Mouse (Mus musculus) heart, adult 9 months (tissue): ENCODE measurements at regions not wholly inside any gene's neighbourhood (a gene's known extent, or its start where the extent isn't known, plus 50 kb on each side); places are given as distances from the start of the nearest gene placed in this dataset.
A peak's percentile ranks its signal among the peaks of the same experiment; 100 is the strongest.

Source experiments
- DNase-seq, 2 experiments: peaks; one replicate each; pipeline ENCODE4 v3.0.0; 2022; ENCODE audit warnings: low spot score in 2 of 2

- DNase-seq: no peak
Observed at GRCm38 (mm10) chr13:116017886-116018285, 291.6 kb downstream of the Isl1 start.

DNA sequence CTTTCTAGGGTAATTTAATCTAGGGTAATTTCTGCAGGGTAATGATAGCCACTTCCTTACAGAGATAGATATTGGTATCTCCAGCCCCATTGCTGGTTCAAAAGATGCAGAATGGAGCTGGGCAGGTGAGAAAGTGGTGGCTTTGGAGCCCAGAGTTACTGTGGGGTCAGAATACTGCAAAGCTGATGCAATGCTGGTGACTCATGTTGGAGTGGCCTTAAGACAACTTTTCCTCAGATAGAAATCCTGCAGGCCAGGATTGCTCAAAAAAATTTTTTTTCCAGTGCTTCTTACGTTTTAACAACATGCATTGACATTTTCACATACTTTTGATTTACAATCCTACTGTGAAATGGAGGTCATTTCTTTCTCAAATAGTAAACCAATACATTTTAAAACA is 305.8 kb downstream of the Isl1 start:
- DNase-seq: no peak

DNA sequence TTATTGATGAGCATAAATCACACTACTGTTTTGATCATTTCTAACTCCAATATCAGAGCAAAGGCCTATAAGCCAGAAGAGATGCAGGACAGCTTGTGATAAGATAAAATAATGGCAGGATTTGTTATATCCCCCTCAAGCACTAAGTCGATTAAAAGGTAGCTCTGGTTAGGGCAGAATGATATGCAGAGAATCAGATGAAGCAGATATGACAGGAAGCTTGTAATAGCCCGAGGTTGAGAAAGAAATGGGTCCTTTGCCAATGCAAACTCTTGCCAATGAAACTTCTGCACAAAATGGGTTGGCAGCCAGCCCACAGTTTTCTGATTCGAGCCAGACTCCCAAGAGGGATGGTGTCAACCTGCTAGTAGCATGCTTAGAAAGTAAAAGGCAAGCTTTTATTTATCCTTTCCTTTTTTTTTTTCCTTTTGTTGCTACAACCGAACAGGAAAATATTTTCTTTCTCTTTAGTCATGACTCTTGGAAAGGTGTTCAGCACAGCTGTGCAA is 307.0 kb downstream of the Isl1 start:
- DNase-seq: peak; percentile 2 to 3

DNA sequence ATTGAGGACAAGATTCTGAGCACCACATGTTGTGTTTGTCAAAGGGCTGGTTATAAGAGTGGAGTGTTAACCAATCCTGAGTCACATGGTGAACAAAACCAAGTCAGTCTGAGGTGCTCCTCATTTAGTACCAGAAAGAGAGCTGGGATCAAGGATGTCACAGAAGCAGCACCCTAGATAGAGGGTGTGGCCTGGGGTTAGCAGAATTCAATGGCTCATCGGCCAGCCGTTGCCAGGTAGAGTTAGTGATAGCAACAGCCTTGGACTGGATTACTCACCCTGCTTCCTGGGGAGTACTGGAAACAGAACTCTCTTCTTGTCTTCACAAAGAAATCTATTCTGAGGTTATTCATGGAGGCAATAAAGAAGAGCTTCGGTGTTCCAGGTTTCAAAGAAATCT is 318.9 kb downstream of the Isl1 start:
- DNase-seq: no peak

DNA sequence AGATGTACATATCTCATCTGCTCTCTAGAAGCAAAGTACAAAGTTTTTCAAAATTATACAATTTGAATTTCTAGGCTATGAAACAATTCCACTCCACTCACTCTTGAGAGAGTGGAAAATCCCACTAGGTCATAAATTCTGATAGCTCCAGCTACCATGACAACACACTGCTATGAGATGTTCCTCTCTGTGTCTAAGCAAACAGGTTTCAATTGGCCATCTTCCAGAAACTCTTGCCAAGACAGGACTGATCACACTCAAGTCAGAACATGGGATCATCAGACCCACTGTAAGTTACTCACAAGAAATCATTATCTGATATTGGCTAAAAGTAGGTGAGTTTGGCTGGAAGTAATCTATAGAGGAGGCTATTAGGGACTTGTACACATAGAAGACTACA is 320.4 kb downstream of the Isl1 start:
- DNase-seq: no peak

- DNase-seq: no peak
Observed at GRCm38 (mm10) chr13:115986282-115986681, 323.2 kb downstream of the Isl1 start.

DNA sequence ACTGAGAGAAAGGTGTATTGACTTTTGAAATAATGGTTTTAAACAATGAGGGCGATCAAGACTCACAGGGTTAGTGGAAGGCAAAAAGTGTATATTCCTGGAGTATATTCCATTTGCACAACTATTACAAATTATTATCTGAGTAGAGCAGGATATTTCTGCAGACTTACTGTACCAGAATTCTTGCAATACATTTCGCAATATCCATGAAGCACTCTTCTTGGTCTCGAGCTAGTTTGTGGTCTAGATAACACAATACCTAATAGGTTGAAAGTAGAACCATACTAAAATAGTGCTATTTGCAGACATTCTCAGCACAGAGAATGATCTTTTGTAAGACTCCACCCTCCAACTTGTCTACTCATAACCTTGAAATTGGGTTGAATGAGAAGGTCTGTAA is 323.8 kb downstream of the Isl1 start:
- no peak for DNase-seq

- DNase-seq: no peak
Observed at GRCm38 (mm10) chr13:115977890-115978203, 331.6 kb downstream of the Isl1 start.

DNA sequence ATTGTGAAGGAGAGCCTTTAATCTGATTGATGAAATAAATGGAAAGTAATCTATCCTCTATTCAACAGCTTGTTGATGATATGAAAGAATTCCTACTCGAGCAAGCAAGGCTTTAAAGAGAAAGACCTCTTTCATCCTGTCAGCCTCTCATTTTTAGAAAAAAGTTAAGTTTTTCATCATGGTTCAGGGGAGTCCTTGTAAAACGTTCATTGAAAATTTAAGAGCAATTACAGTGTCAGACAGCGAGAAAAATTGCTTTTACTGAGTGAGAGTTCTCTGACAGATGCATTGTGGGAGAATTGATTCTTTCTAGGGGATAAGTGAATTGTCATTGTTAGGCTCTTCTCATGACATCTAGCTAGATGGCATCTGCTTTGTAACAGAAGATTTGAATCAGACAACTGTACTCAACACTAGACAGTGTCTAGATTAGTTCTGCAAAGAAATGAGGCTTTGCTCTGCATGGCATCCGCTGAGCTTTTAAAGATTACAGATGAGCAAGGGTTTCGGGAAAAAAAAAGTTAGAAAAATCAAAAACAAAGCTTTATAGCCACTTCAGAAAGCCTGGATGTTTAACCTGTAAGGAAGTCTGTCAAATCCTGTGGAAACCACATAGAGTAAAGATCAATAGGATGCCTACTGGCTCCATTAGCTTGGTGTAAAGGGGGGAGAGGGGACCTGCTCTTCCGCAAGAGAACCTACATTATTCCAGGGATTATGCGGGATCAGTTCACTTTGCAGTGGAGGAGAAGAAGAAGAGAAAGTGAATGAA is 332.2 kb downstream of the Isl1 start:
- DNase-seq: no peak
